Mouse (Mus musculus) kidney, embryonic 16.5 days (tissue): ENCODE data around the gene Mul1. TPM values are rescaled to one million over a fixed set of nuclear protein-coding genes. Genes with fewer than 3 reads are reported as not detected.
A peak's percentile ranks its signal among the peaks of the same experiment; 100 is the strongest.

Experiments used
- ATAC-seq: fragments of 200-750 bp; cut with Nextera tagmentation; 2 replicates; pipeline ENCODE4 v1.8.0; 2017; ENCODE audit warnings: moderate TSS enrichment; ENCODE audit not compliant: low FRiP score, low TSS enrichment
- H3K27ac ChIP-seq: fragments of 300-500 bp; sonication (generic); 2 replicates; pipeline ENCODE4 v1.5.1; 2014; ENCODE audit warnings: low read length
- H3K27me3 ChIP-seq: fragments of 300-500 bp; sonication (generic); 2 replicates; pipeline ENCODE4 v1.6.1; 2014; ENCODE audit warnings: low read length, control low read depth, mixed read lengths; ENCODE audit not compliant: insufficient read depth
- H3K36me3 ChIP-seq: fragments of 300-500 bp; sonication (generic); 2 replicates; pipeline ENCODE4 v1.6.1; 2014; ENCODE audit warnings: low read length, control low read depth, mixed read lengths; ENCODE audit not compliant: insufficient read depth
- H3K4me1 ChIP-seq: fragments of 300-500 bp; sonication (generic); 2 replicates; pipeline ENCODE4 v1.6.1; 2014; ENCODE audit warnings: low read length, control low read depth, mixed read lengths; ENCODE audit not compliant: insufficient read depth
- H3K4me2 ChIP-seq: fragments of 300-500 bp; sonication (generic); replicated peaks from 2 replicates; pipeline ENCODE4 v1.6.1; 2014; ENCODE audit warnings: low read depth, low read length
- H3K4me3 ChIP-seq: fragments of 300-500 bp; sonication (generic); 2 replicates; pipeline ENCODE4 v1.5.1; 2014; ENCODE audit warnings: mild to moderate bottlenecking, low read length
- H3K9ac ChIP-seq: fragments of 300-500 bp; sonication (generic); replicated peaks from 2 replicates; pipeline ENCODE4 v1.6.1; 2014; ENCODE audit warnings: low read length
- H3K9me3 ChIP-seq: fragments of 300-500 bp; sonication (generic); 2 replicates; pipeline ENCODE4 v1.6.1; 2016; ENCODE audit warnings: low read length, control low read depth
- WGBS: fragments of 180-500 bp; shearing (Covaris S2); extraction: QIAGEN DNeasy Blood & Tissue Kit; methylation state at CpG from one replicate; pipeline ENCODE4 v1.1.7; 2014; 5-methylcytosine and 5-hydroxymethylcytosine counted together
- polyA plus RNA-seq: library from polyadenylated mRNA; unstranded; fragments of >200 nt; fragmentation: Nextera tagmentation; extraction: Ambion mirVana; gene quantifications from 2 replicates; pipeline ENCODE4 v1.2.1, GENCODE M21; 2015

Mul1 gene
- polyA plus RNA-seq, 1 experiment from 2014 or later = 22.4 TPM

GRCm38 (mm10) chr4:138458171-138458570, 23.7 kb downstream of the Mul1 start:
- ATAC-seq = no peak
- H3K4me2 ChIP-seq = no peak overlapping the region
- peak overlapping the region; percentile 28; the same call in 1 of the 2 replicates for H3K27ac ChIP-seq
- no peak overlapping the region for H3K4me3 ChIP-seq
- H3K27me3 ChIP-seq = no peaks in the 10 kb centered on the region
- WGBS = 77% methylated on average over 7 of the region's 7 CpGs
- no peak overlapping the region for H3K9ac ChIP-seq
- H3K36me3 ChIP-seq = 0 out of 2 replicates have a peak, but pooled peaks cover 5% of the 10 kb centered on the region
- H3K4me1 ChIP-seq = peaks cover 61% of the 10 kb centered on the region
- no peaks in the 10 kb centered on the region for H3K9me3 ChIP-seq

GRCm38 (mm10) chr4:138458735-138459440, 24.4 kb downstream of the Mul1 start:
- no peak for ATAC-seq
- peaks cover 65% of the 10 kb centered on the region for H3K4me1 ChIP-seq
- 0 out of 2 replicates have a peak, but pooled peaks cover 5% of the 10 kb centered on the region for H3K36me3 ChIP-seq
- 0 out of 2 replicates have a peak overlapping the region, but pooled peaks have one; percentile 1 for H3K9ac ChIP-seq
- H3K4me2 ChIP-seq = no peak overlapping the region
- no peaks in the 10 kb centered on the region for H3K9me3 ChIP-seq
- WGBS = 56% methylated on average over 5 of the region's 5 CpGs
- H3K4me3 ChIP-seq = no peak overlapping the region
- peak overlapping the region; percentile 81 for H3K27ac ChIP-seq
- no peaks in the 10 kb centered on the region for H3K27me3 ChIP-seq

GRCm38 (mm10) chr4:138459775-138460174, 25.3 kb downstream of the Mul1 start:
- 61% methylated on average over 6 of the region's 6 CpGs for WGBS
- peak overlapping the region; percentile 81 for H3K27ac ChIP-seq

GRCm38 (mm10) chr4:138460910-138461309, 26.4 kb downstream of the Mul1 start:
- H3K36me3 ChIP-seq = 0 out of 2 replicates have a peak, but pooled peaks cover 5% of the 10 kb centered on the region
- H3K4me2 ChIP-seq = no peak overlapping the region
- no peaks in the 10 kb centered on the region for H3K27me3 ChIP-seq
- no peak overlapping the region for H3K4me3 ChIP-seq
- no peak for ATAC-seq
- no peak overlapping the region for H3K9ac ChIP-seq
- H3K4me1 ChIP-seq = peaks cover 84% of the 10 kb centered on the region
- 26% methylated on average over 9 of the region's 9 CpGs for WGBS
- H3K27ac ChIP-seq = peak overlapping the region; percentile 81; the same call in 1 of the 2 replicates
- H3K9me3 ChIP-seq = no peaks in the 10 kb centered on the region

More at GRCm38 (mm10) chr4:138459775-138460174, 25.3 kb downstream of the Mul1 start:
- ATAC-seq = peak; percentile 36; the same call in 1 of the 2 replicates
- Histone ChIP-seq H3K27me3 (no peaks in the 10 kb centered on the region), H3K9ac (no peak overlapping the region), H3K36me3 (0 out of 2 replicates have a peak, but pooled peaks cover 5% of the 10 kb centered on the region), H3K4me3 (no peak overlapping the region), H3K9me3 (no peaks in the 10 kb centered on the region), H3K4me1 (peaks cover 74% of the 10 kb centered on the region), H3K4me2 (no peak overlapping the region)

GRCm38 (mm10) chr4:138461471-138461870, 27.0 kb downstream of the Mul1 start:
- no peak for ATAC-seq
- Histone ChIP-seq H3K27ac (no peak overlapping the region), H3K36me3 (0 out of 2 replicates have a peak, but pooled peaks cover 5% of the 10 kb centered on the region), H3K4me3 (no peak overlapping the region), H3K9ac (no peak overlapping the region), H3K4me2 (no peak overlapping the region), H3K27me3 (no peaks in the 10 kb centered on the region), H3K4me1 (peaks cover 81% of the 10 kb centered on the region), H3K9me3 (no peaks in the 10 kb centered on the region)
- WGBS = 96% methylated on average over 5 of the region's 5 CpGs

GRCm38 (mm10) chr4:138462971-138463831, 28.7 kb downstream of the Mul1 start:
- peak; percentile 25 for ATAC-seq
- Histone ChIP-seq H3K4me2 (peak overlapping the region; percentile 50), H3K4me3 (peak overlapping the region; percentile 21; the same call in 1 of the 2 replicates), H3K27me3 (no peaks in the 10 kb centered on the region), H3K9me3 (no peaks in the 10 kb centered on the region), H3K9ac (peak overlapping the region; percentile 3; the same call in 1 of the 2 replicates), H3K27ac (peak overlapping the region; percentile 97), H3K36me3 (0 out of 2 replicates have a peak, but pooled peaks cover 5% of the 10 kb centered on the region), H3K4me1 (peaks cover 72% of the 10 kb centered on the region)
- WGBS = under 1% methylated on average over 11 of the region's 11 CpGs

- peak overlapping the region; percentile 97 for H3K27ac ChIP-seq
- H3K36me3 ChIP-seq = 0 out of 2 replicates have a peak, but pooled peaks cover 3% of the 10 kb centered on the region
- H3K9me3 ChIP-seq = no peaks in the 10 kb centered on the region
- WGBS = 4% methylated on average over 11 of the region's 11 CpGs
- H3K9ac ChIP-seq = peak overlapping the region; percentile 51; the same call in 1 of the 2 replicates
- peak overlapping the region; percentile 21 for H3K4me3 ChIP-seq
- peak overlapping the region; percentile 50 for H3K4me2 ChIP-seq
- peaks cover 68% of the 10 kb centered on the region for H3K4me1 ChIP-seq
- peak; percentile 87 for ATAC-seq
- H3K27me3 ChIP-seq = no peaks in the 10 kb centered on the region
Measured at GRCm38 (mm10) chr4:138463832-138464487, 29.5 kb downstream of the Mul1 start.

GRCm38 (mm10) chr4:138464667-138465353, 30.3 kb downstream of the Mul1 start:
- WGBS = 2% methylated on average over 16 of the region's 22 CpGs
- Histone ChIP-seq H3K4me2 (peak overlapping the region; percentile 50), H3K9me3 (no peaks in the 10 kb centered on the region), H3K27me3 (no peaks in the 10 kb centered on the region), H3K27ac (peak overlapping the region; percentile 97), H3K4me1 (peaks cover 68% of the 10 kb centered on the region), H3K9ac (peak overlapping the region; percentile 51), H3K4me3 (peak overlapping the region; percentile 21), H3K36me3 (no peaks in the 10 kb centered on the region)
- peak; percentile 78 for ATAC-seq

GRCm38 (mm10) chr4:138465446-138465845, 31.0 kb downstream of the Mul1 start:
- no peaks in the 10 kb centered on the region for H3K9me3 ChIP-seq
- H3K4me3 ChIP-seq = no peak overlapping the region
- no peaks in the 10 kb centered on the region for H3K27me3 ChIP-seq
- H3K27ac ChIP-seq = peak overlapping the region; percentile 97
- WGBS = 34% methylated on average over 8 of the region's 8 CpGs
- peaks cover 63% of the 10 kb centered on the region for H3K4me1 ChIP-seq
- peak overlapping the region; percentile 51; the same call in 1 of the 2 replicates for H3K9ac ChIP-seq
- peak overlapping the region; percentile 50; the same call in 1 of the 2 replicates for H3K4me2 ChIP-seq
- ATAC-seq = no peak
- H3K36me3 ChIP-seq = no peaks in the 10 kb centered on the region
